Mouse (Mus musculus): Measurements from ENCODE around the gene Znrd1.

The Znrd1 gene

DNA sequence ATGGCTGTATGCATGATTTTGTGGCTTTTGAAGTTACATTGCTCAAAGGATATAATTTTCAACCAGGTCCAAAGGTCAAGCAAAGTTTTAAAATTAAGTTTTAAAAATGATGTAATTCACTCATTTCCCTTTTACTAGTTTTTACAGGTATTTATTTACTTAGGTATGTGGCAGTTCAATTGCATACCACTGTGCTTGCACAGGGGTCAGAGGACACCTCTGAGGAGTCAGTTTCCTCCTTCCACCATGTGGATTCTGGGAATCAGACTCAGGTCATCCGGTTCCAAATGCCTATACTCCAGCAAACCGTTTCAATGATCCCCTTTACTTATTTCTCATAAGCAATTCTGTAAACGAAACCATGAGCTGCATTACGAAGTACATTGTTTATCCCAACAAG is 35.6 kb downstream of the Znrd1 start:
- DNase-seq, result no peak

DNA sequence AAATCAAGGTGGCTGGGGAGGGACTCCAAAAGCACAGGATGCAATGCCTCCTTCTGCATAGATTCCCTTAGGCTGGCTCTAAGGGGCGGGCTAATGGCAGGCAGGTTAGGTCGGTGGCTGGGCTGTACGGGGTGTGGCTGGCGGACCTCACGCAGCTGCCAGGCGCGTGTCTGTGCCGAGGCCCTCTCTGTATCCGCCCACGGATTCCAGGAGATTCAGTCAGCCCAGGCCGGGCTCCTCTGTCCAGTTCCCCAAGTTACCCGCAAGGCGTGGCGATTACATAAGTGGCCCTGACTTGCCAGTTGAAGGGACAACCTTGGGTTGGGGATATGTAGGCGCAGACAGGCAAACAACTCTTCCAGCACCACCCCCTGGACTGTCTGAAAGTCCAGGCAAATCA is 38.1 kb downstream of the Znrd1 start:
- no peak for DNase-seq

DNA sequence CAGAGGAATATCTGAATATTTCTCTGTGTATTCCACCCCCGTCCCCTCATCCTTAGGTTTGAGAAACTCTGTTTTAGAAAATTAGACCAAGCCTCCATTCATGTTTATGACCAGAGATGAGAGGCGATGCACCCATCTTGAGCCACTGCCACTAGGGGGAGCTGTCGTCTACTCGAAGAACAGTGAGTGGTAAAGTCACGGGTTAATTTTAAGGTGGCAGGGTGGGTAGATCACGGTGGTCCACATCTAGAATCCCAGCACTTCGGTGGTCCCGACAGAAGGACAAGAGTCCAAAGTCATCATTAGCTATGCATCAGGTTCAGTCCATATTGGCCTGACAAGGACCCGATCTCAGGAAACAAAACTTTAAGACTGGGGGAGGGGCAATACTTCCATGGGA is 43.3 kb downstream of the Znrd1 start:
- peak; percentile 17 to 68 for DNase-seq

DNA sequence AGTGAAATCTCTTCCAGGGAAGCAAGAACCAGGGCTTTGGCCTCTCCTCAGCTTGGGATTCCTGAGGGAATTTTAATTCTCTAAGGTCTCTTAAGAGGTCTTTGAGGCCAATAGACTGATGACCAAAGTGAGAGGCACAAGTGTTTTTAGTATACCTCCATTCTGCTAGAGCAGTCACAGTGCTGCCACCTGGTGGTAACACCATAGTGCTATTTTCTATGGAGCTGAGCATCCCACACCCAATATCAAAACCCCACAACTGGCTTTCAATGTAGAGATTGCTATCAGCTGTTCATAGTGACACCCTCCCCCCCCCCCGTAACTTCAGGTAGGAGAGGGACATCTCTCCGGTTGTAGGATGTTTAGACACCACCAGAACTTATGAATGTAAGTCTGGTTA is 44.3 kb downstream of the Znrd1 start:
- DNase-seq, result peak; percentile 56 to 82

DNA sequence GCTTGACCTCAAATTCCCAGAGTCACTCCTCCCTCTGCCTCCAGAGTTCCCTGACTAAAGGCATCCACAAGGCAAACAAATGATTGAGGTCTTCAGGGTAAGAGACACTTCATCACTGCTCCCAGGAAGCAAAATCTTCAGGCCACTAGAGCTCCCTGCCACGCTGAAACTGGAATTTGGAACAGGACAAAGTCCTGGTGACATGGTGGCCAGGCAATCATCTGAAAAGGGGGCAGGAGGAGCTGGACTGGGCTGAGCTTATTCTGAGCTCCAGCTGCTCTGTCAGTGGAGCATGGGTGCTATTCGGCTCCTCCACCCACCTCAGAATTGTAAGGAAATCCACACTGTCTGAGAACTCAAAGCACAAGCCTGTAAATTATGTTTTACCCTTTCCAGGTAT is 46.3 kb downstream of the Znrd1 start:
- DNase-seq, result peak in 1 of 2 experiments; percentile 6

DNA sequence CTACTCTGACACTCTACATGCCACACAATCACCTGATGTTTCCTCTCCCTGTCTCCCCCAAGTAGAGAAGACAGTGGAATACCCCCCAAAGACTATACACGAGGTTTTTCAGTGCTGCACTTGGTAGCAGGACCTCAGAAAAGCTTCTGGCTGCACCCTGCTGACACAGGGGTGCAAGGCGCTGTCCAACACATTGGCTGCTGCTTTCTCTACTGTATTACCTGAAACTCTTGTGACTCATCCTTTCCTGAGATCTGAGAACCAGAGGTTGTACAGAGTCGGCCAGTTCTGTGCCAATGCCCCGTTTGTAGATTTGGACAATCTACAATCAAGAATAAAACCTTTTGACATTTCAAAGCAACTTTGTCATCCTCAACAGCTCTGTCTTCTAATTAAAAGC is 48.6 kb downstream of the Znrd1 start:
- no peak for DNase-seq

DNA sequence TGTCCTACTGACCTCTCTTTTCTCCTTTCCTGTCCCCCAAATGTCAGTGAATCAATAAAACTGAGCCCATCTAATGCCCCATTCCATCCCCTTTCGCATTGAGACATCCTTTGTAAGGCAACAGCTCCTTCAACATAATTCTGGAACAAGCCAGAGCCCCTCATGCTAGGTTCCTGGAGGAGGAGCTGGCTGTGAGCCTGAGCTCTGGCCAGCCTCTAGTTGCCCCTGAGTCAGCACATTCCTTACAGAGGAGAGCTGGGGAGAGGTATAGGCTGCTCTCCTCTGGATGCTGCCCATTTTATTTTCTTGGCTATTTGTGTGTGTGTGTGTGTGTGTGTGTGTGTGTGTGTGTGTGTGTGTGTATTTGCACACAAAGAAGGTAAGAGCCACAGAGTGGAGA is 50.1 kb downstream of the Znrd1 start:
- DNase-seq, result no peak

Data from kidney, adult 8-10 months (tissue).